Mouse (Mus musculus) bone marrow macrophage, adult 2 months (primary cell): ENCODE results near the gene Gm43738.

Experiments used
- CTCF ChIP-seq: IDR thresholded peaks from 2 replicates; pipeline ENCODE4 v1.5.1; 2012; ENCODE audit warnings: low read depth, mild to moderate bottlenecking, low read length, moderate library complexity
- POLR2A ChIP-seq: IDR thresholded peaks from 2 replicates; pipeline ENCODE4 v1.6.1; 2012; ENCODE audit warnings: mild to moderate bottlenecking, low read depth, low read length, borderline replicate concordance

- TF ChIP-seq POLR2A = no peak
- TF ChIP-seq CTCF = no peak
Observed at GRCm38 (mm10) chr3:89144821-89145220, 43.9 kb upstream of the Gm43738 start.
